Mouse (Mus musculus) layer of hippocampus, adult 11-12 months (tissue): Measurements from ENCODE around the gene Raver2.

Source experiments
- DNase-seq: peaks from one replicate; pipeline ENCODE4 v3.0.0; 2022; ENCODE audit warnings: low spot score

The Raver2 gene

DNA sequence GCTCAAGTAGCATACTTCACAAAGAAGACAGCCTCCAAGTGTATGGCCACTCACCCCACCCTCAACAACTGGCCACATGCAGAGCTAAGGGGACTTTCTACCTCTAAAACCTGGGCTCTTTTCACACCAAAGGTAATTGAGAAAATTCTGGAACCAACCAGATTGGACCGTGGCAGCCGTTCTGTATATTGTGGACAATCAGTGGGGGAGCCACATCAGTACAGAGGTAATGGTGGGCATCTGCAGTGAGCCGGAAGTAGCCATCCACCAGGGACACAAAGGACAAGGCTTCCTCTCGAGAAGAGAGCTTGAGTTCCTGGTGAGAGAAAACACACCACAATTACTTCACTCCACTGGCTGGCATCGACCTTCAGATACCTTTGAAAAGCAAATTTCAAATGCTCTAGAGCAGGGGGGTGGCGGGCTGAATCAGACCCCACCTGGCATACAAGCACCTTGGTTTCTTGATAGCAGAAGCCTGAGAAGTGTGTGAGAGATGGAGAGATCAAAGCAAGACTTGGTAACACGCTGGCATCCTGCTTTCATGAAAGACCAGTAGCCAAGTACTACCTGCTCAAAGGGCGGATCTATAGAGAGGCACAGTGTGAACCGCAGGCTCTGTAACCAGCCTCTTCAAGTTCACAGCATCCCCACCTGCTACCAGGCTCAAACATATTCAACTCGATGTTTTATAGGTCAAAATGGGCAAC is 106.3 kb downstream of the Raver2 start:
- DNase-seq = no peak

GRCm38 (mm10) chr4:101176123-101176522 is 107.3 kb downstream of the Raver2 start:
- no peak for DNase-seq

DNA sequence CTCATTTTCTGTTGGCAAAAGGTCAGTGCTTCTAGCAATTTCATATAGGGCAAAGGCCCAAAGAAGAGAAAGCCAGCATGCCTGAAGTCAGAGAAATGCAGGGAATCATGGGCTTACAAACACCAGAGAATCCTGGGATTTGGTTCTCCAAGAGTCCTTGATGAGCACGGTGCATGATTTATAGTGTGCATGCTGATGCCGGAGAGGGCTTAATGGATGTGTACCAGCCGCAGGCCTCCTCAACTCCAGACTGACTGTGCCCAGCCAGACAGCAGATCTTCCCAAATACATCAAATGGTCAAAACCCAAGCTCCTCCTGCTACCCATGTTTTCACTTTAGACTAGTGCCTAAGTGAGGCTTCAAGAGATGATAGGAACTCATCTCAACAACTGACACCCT is 109.0 kb downstream of the Raver2 start:
- no peak for DNase-seq

GRCm38 (mm10) chr4:101179076-101179475 is 110.3 kb downstream of the Raver2 start:
- DNase-seq = no peak

DNA sequence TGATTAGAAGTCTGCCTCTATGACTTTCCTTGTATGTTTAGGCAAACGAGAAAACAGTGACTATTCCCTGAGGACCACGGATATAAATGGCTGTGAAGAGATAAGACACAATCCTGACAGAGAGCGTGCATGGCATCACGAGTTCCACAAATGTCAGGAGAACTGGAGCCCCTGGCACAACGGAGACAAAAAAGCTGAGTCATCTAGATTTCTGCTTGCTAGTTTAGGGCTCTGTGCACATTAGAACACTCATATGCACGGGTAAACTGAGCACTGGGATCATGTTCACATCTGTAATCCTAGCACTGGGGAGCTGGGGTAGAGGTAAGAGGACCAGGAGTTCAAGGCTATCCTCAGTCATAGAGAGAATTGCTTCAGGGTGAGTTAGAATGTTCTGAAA is 111.1 kb downstream of the Raver2 start:
- DNase-seq = no peak

DNA sequence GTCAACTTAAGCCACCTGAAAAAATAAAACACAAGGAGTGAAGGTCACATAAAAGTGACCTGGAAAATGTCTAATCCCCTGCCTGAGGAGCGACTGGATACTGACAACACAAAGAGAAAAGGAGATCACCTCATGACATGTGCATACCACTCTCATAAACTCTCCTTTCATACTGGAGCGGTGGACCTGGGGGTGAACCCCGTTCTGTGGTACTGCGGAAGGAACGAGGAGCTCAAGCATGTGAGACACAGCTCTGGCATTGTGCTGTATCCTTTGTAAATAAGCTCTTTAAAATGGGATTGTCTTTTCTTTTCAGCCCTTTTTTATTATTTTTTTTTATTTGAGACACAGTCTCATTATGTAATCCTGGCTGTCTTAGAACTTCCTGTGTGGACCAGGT is 111.9 kb downstream of the Raver2 start:
- no peak for DNase-seq

DNA sequence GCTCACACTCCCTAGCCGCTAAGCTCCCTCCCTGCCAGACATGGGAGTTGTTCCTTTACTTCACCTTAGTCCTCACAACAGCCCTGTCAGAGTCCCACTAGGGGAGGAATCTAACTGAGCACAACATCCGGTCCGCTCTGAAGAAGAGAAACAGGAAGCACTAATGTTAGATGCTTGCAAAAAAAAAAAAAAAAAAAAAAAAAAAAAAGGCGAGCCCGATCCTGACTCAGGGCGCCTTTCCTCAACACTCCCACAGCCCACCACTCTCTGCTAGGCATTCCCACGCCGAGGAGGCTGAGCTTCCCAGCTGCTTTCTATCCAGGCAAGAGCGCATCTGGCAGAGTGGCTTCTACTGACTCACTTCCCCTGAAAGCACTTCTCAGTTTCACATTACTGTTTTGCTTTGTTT is 113.8 kb downstream of the Raver2 start:
- no peak for DNase-seq

DNA sequence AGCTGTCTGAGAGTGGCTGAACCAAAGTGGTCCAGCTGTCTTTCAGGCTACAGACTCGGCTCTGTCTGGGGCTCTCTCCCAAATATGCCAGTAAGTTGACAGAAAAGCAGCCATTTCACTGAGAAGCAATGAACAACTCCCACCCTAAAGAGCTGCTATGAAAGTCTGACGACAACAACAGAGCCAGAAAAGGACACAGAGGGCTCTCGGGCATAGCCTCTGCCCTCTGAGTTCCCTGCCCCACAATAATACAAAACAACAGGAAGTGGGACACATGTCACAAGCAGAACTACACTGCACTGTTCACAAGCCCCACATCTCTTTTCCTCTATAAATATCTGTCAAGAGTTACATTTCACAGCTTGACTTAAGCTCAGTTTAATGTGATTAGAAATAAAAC is 116.4 kb downstream of the Raver2 start:
- no peak for DNase-seq

DNA sequence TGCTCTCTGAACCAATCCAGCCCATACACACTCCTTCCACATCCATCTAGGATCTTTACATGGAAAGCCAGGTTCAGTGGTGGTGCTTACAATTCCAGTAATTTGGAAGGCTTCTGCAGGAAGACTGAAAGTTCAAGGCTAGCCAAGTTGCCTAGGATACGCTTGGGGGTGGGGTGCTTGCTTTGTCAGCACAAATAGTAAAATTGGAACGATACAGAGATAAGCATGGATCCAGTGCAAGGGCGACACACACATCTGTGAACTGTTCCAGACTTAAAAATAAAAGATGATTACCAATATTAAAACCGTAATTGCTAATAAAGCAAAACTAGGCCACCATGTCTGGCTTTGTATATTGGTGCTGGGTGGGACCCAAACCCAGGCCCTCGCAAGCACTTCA is 117.8 kb downstream of the Raver2 start:
- DNase-seq = no peak

GRCm38 (mm10) chr4:101187381-101187780 is 118.6 kb downstream of the Raver2 start:
- DNase-seq = no peak

DNA sequence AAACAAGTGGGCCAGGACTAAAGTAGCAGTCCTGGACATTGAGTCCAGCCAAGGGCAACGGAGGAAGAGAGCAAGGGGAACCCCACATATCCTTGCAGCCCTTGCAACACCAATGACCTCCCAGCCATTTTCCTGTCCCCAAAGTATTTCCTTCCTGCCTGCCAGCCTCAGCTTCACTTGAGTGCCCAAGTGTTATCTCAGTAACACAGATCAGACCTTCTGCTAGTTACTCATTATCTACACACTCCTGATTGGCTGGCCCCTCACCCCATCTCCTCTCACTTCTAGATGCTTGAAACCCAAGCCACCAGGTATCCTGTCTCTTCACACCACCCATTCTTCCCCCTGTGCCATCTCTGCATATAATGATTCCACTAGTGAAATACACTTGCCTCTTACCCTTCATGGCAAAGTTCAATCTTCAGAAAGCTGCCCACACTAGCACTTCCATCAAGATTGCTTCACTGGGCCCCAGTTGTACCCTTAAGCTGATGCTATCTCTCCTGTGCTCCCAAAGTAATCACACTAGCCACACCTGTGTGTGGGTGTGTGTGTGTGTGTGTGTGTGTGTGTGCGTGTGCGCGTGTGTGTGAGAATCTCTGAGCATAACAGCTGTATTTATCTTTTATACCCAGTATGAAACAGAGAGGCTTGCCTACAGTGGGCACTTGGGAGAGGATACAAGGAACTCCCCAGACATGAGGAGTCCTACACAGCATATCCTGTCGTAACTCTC is 123.6 kb downstream of the Raver2 start:
- no peak for DNase-seq

DNA sequence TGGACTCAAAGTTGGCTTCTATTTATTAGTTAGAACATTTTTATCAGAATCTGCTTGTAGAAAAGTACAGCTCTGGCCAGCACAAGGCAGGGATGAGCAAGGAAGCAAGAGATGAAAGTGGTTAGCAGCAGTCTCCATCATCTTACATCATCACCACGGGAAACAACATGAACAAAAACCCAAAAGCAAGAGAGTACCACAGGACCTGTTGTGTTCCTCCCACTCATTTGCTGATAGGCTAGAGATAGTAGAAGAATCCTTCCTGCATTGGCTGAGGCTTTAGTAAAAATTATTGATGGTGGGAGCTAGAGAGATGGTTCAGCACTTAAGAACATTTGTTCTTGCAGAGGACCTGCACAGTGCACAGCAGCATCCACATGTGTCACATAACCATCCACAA is 125.4 kb downstream of the Raver2 start:
- DNase-seq = no peak

GRCm38 (mm10) chr4:101196407-101196806 is 127.6 kb downstream of the Raver2 start:
- DNase-seq = no peak

- DNase-seq = no peak
Measured at GRCm38 (mm10) chr4:101197421-101198170, 128.8 kb downstream of the Raver2 start.

GRCm38 (mm10) chr4:101198333-101198732 is 129.6 kb downstream of the Raver2 start:
- DNase-seq = peak; percentile 68

DNA sequence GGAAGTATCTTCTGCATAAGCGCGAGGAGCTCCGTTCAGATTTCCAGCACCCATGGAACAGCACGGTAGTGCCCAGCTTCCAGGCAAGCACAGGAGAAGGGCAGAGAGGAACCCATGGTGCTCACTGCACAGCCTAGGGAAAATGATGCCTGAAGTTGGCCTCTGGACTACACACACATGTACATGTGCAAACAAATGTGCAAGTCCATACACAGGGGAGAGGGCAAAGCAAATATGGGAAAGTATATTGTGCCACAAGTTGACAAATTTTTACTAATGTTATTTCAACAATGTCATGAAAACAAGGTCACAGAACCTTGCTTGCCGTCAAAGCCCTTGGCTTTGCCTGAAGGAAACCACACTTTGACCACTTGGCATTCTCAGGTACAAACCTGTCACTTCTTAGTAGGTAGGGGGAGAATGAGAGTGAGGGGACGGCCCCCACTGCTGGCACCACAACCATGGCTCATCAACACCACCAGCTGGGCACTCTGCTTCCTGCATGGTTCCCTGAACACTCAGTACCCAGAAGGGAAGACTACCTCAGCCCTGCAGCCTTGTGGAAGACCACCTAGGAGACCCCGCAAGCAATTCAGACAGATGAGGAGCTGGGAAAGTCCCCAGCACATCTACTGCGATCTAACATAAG is 130.8 kb downstream of the Raver2 start:
- DNase-seq = no peak
